Mouse (Mus musculus): Measurements from ENCODE around the gene Pacrg. TPM values are rescaled to one million over a fixed set of nuclear protein-coding genes. Genes with fewer than 3 reads are reported as not detected.

The Pacrg gene
- polyA plus RNA-seq, 1 experiment from 2014 or later = 0.89 TPM

DNA sequence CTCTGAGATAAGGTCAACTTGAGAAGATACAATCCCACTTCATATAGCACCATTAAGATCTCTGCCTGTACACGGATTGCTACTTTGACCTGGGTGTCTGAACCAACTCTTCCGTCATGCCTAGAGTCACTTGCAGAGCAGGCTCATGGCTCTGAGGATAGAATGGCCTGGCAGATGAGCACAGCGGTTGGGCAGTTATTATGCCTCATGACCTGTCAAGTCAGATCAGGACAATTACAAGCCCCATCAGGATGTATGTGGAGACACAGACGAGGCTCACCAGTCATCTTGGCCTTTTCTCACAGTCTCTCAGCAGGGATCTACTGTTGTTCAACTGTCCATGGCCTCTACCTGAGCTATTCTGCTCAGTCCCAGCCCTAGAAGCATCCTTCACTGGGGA is 424.0 kb downstream of the Pacrg start:
- TF ChIP-seq CTCF (IDR thresholded peaks at IDR 0.05; ENCODE audit: low read depth) (no peak), EP300 (optimal IDR thresholded peaks at IDR 0.05) (no peak)
- Histone ChIP-seq H3K4me2 (replicated peaks; ENCODE audit: low read depth) (no peak overlapping the region), H3K9me3 (ENCODE audit: control insufficient read depth, low read length) (no peaks in the 10 kb centered on the region), H3K36me3 (ENCODE audit: control insufficient read depth, insufficient read depth, low read length) (no peaks in the 10 kb centered on the region), H3K4me3 (ENCODE audit: low read depth, low read length) (no peak overlapping the region), H3K9ac (ENCODE audit: low read length) (no peak overlapping the region), H3K27ac (replicated peaks) (no peak overlapping the region), H3K27me3 (ENCODE audit: control insufficient read depth, insufficient read depth, low read length) (no peaks in the 10 kb centered on the region), H3K4me1 (replicated peaks; ENCODE audit: control insufficient read depth, insufficient read depth) (no peaks in the 10 kb centered on the region)
- WGBS = 94% methylated on average over 4 of the region's 4 CpGs
- no peak for DNase-seq (ENCODE audit: low spot score)
- no peak for ATAC-seq (ENCODE audit: low FRiP score, low TSS enrichment)

DNA sequence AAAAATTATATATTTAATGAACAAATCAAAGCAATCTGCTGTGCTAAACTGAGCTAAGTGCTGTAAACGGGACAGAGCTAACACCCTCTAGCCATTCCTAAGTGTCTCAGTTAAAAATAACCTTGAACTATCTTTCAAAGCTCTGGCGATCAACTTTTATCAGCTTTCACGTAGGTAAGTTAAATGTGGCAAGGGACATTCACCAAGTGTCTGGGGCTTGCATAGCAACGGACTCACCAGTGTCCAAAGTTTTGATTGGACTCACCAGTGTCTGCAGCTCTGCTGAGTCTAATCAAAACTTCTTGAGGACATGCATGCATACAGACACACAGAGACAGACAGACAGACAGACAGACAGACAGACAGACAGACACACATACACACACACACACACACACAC is 425.7 kb downstream of the Pacrg start:
- no peak overlapping the region for H3K27ac ChIP-seq (replicated peaks)
- no peaks in the 10 kb centered on the region for H3K36me3 ChIP-seq (ENCODE audit: control insufficient read depth, insufficient read depth, low read length)
- no peak for ATAC-seq (ENCODE audit: low FRiP score, low TSS enrichment)
- H3K27me3 ChIP-seq (ENCODE audit: control insufficient read depth, insufficient read depth, low read length) = no peaks in the 10 kb centered on the region
- TF ChIP-seq EP300 (optimal IDR thresholded peaks at IDR 0.05) (no peak), CTCF (IDR thresholded peaks at IDR 0.05; ENCODE audit: low read depth) (no peak)
- H3K9ac ChIP-seq (ENCODE audit: low read length) = no peak overlapping the region
- no peak overlapping the region for H3K4me3 ChIP-seq (ENCODE audit: low read depth, low read length)
- H3K4me1 ChIP-seq (replicated peaks; ENCODE audit: control insufficient read depth, insufficient read depth) = no peaks in the 10 kb centered on the region
- no peak for DNase-seq (ENCODE audit: low spot score)
- no peak overlapping the region for H3K4me2 ChIP-seq (replicated peaks; ENCODE audit: low read depth)
- H3K9me3 ChIP-seq (ENCODE audit: control insufficient read depth, low read length) = no peaks in the 10 kb centered on the region
- 78% methylated on average over 4 of the region's 4 CpGs for WGBS

DNA sequence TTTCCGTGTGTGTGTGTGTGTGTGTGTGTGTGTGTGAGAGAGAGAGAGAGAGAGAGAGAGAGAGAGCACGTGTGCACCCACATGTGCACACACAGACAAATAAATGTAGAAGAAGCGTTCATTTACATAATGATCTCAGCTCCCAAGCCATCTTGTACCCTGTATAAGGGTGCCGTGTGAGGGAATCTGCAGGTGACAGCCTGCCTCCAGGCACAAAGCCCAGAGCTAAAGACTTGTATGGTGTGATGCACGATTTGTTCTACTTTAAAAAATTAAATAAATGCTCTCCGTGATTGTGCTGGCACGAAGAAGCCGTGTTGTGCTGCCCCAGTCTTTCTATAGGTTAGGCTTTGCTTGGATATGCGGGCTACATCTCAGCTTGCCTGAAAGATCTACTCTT is 426.2 kb downstream of the Pacrg start:
- no peak overlapping the region for H3K4me2 ChIP-seq (replicated peaks; ENCODE audit: low read depth)
- H3K4me1 ChIP-seq (replicated peaks; ENCODE audit: control insufficient read depth, insufficient read depth) = no peaks in the 10 kb centered on the region
- H3K27ac ChIP-seq (replicated peaks) = no peak overlapping the region
- TF ChIP-seq EP300 (optimal IDR thresholded peaks at IDR 0.05) (no peak), CTCF (IDR thresholded peaks at IDR 0.05; ENCODE audit: low read depth) (no peak)
- H3K27me3 ChIP-seq (ENCODE audit: control insufficient read depth, insufficient read depth, low read length) = no peaks in the 10 kb centered on the region
- no peaks in the 10 kb centered on the region for H3K36me3 ChIP-seq (ENCODE audit: control insufficient read depth, insufficient read depth, low read length)
- H3K4me3 ChIP-seq (ENCODE audit: low read depth, low read length) = no peak overlapping the region
- H3K9me3 ChIP-seq (ENCODE audit: control insufficient read depth, low read length) = no peaks in the 10 kb centered on the region
- ATAC-seq (ENCODE audit: low FRiP score, low TSS enrichment) = no peak
- DNase-seq (ENCODE audit: low spot score) = no peak
- 86% methylated on average over 9 of the region's 9 CpGs for WGBS
- no peak overlapping the region for H3K9ac ChIP-seq (ENCODE audit: low read length)

- ATAC-seq (ENCODE audit: low FRiP score, low TSS enrichment) (no peak), DNase-seq (ENCODE audit: low spot score) (no peak)
- Histone ChIP-seq H3K9ac (ENCODE audit: low read length) (no peak overlapping the region), H3K4me1 (replicated peaks; ENCODE audit: control insufficient read depth, insufficient read depth) (no peaks in the 10 kb centered on the region), H3K27me3 (ENCODE audit: control insufficient read depth, insufficient read depth, low read length) (no peaks in the 10 kb centered on the region), H3K36me3 (ENCODE audit: control insufficient read depth, insufficient read depth, low read length) (no peaks in the 10 kb centered on the region), H3K9me3 (ENCODE audit: control insufficient read depth, low read length) (no peaks in the 10 kb centered on the region), H3K27ac (replicated peaks) (no peak overlapping the region), H3K4me3 (ENCODE audit: low read depth, low read length) (no peak overlapping the region), H3K4me2 (replicated peaks; ENCODE audit: low read depth) (no peak overlapping the region)
- TF ChIP-seq CTCF (IDR thresholded peaks at IDR 0.05; ENCODE audit: low read depth) = no peak
- no peak for TF ChIP-seq EP300 (optimal IDR thresholded peaks at IDR 0.05)
- WGBS = 72% methylated on average over 8 of the region's 8 CpGs
Observed at GRCm38 (mm10) chr17:10410597-10411476, 429.3 kb downstream of the Pacrg start.

DNA sequence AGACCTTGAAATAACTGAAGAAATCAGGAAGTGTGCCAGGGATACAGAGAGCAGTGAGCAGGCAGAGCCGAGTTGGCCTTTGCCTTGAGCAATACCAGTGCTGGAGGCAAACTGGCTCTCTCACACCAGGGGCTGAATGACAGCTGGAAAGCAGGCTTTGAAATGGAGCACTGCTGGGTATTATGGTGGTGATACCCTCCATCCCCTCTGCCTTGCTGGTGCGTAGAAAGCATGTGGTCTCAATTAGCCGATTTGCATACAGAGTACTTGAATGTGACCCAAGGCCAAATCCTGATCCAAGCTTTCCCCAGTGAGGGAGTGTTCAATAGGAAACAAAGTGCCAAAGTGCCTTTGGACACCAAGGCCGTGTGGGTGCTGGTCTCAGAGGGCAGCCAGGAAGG is 431.4 kb downstream of the Pacrg start:
- no peaks in the 10 kb centered on the region for H3K27me3 ChIP-seq (ENCODE audit: control insufficient read depth, insufficient read depth, low read length)
- H3K27ac ChIP-seq (replicated peaks) = no peak overlapping the region
- 74% methylated on average over 4 of the region's 4 CpGs for WGBS
- H3K36me3 ChIP-seq (ENCODE audit: control insufficient read depth, insufficient read depth, low read length) = no peaks in the 10 kb centered on the region
- no peak overlapping the region for H3K4me3 ChIP-seq (ENCODE audit: low read depth, low read length)
- ATAC-seq (ENCODE audit: low FRiP score, low TSS enrichment) (no peak), DNase-seq (ENCODE audit: low spot score) (no peak)
- no peak for TF ChIP-seq EP300 (optimal IDR thresholded peaks at IDR 0.05)
- no peak for TF ChIP-seq CTCF (IDR thresholded peaks at IDR 0.05; ENCODE audit: low read depth)
- no peak overlapping the region for H3K4me2 ChIP-seq (replicated peaks; ENCODE audit: low read depth)
- no peaks in the 10 kb centered on the region for H3K9me3 ChIP-seq (ENCODE audit: control insufficient read depth, low read length)
- H3K4me1 ChIP-seq (replicated peaks; ENCODE audit: control insufficient read depth, insufficient read depth) = no peaks in the 10 kb centered on the region
- no peak overlapping the region for H3K9ac ChIP-seq (ENCODE audit: low read length)

DNA sequence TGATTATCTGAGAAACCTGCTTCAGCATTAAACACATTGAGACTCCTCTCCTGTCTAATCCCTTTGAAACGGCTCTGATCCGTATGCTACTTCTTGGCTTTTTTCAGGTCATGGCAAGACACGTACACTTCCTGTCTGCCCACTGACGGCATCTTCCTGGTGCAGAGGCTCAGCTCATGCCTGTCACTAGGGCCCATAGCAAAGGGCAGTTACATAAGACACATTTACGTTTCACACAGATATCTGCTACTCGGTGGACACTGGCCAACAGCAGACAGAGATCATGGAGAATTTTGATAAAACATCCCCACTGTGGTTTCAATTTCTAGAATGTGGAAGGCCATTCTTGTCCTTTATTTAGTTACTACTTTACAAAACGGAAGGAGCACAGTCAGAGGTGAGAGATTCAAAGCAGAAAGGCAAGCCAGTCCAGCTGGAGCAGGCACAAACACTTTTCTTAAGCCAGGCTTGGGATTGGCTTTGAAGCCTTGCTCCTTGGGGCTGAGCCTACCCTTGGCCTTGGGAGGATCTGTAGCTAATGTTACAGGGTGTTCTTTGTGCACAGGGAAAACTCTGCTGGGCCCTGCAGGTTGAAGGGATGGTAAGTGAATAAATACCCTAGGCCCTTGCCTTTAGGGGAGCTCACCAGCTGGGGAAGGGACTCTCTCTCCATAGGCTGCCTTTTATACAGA is 432.9 kb downstream of the Pacrg start:
- H3K4me1 ChIP-seq (replicated peaks; ENCODE audit: control insufficient read depth, insufficient read depth) = no peaks in the 10 kb centered on the region
- TF ChIP-seq EP300 (optimal IDR thresholded peaks at IDR 0.05) (no peak), CTCF (IDR thresholded peaks at IDR 0.05; ENCODE audit: low read depth) (no peak)
- H3K27ac ChIP-seq (replicated peaks) = no peak overlapping the region
- no peak overlapping the region for H3K4me2 ChIP-seq (replicated peaks; ENCODE audit: low read depth)
- no peaks in the 10 kb centered on the region for H3K27me3 ChIP-seq (ENCODE audit: control insufficient read depth, insufficient read depth, low read length)
- DNase-seq (ENCODE audit: low spot score) = no peak
- ATAC-seq (ENCODE audit: low FRiP score, low TSS enrichment) = no peak
- H3K9me3 ChIP-seq (ENCODE audit: control insufficient read depth, low read length) = no peaks in the 10 kb centered on the region
- no peak overlapping the region for H3K9ac ChIP-seq (ENCODE audit: low read length)
- H3K4me3 ChIP-seq (ENCODE audit: low read depth, low read length) = no peak overlapping the region
- 52% methylated on average over 7 of the region's 7 CpGs for WGBS
- no peaks in the 10 kb centered on the region for H3K36me3 ChIP-seq (ENCODE audit: control insufficient read depth, insufficient read depth, low read length)

Data from stomach, postnatal 0 days (tissue).